Mouse (Mus musculus) Patski (cell line): Measurements from ENCODE around the gene Klb. TPM values are rescaled to one million over a fixed set of nuclear protein-coding genes. Genes with fewer than 3 reads are reported as not detected.

Source experiments
- ATAC-seq: fragments of 100-300 bp; one replicate; pipeline ENCODE4 v1.8.0; 2021
- CTCF ChIA-PET: fragments of 350-600 bp; sonication (Branson Sonifier 250); formaldehyde crosslinking; loops from one replicate; lab custom pipeline; 2022; ENCODE audit warnings: inconsistent platforms; lab: Charles Lee
- POLR2A ChIA-PET: fragments of 350-600 bp; sonication (Branson Sonifier 250); formaldehyde crosslinking; loops from one replicate; lab custom pipeline; 2022; ENCODE audit warnings: antibody characterized with exemption, inconsistent platforms; lab: Charles Lee
- DNase-seq: peaks from one replicate; pipeline ENCODE4 v3.0.0-alpha.2; 2011; ENCODE audit warnings: low read depth, low spot score
- H3K27me3 ChIP-seq: fragments of 371-371 bp; one replicate; pipeline ENCODE4 v1.5.1; 2021
- CTCF ChIP-seq: fragments of 100-300 bp; IDR thresholded peaks from one replicate; pipeline ENCODE4 v1.5.1; 2021
- in situ Hi-C: fragments of 300-500 bp; cut with MboI; formaldehyde crosslinking; loops from 3 replicates; pipeline ENCODE4 v1.11.1; 2018; ENCODE audit warnings: low pct_unique_long_range_greater_than_20kb, mixed read lengths
- polyA plus RNA-seq: library from polyadenylated mRNA; unstranded; gene quantifications from one replicate; pipeline ENCODE4 v1.2.3, GENCODE M21; 2021

Klb gene
- polyA plus RNA-seq, 1 experiment from 2014 or later = 0.05 TPM

GRCm38 (mm10) chr5:65367837-65368236 lies 19.7 kb downstream of the Klb start:
- in situ Hi-C loops = no loop called here
- no peak for TF ChIP-seq CTCF
- peaks cover 16% of the 10 kb centered on the region for H3K27me3 ChIP-seq

GRCm38 (mm10) chr5:65371551-65371950 lies 23.4 kb downstream of the Klb start:
- POLR2A ChIA-PET = no interaction called here
- DNase-seq = no peak
- no peak for TF ChIP-seq CTCF
- CTCF ChIA-PET = no interaction called here
- ATAC-seq = no peak
- in situ Hi-C loops = no loop called here
- peaks cover 2% of the 10 kb centered on the region for H3K27me3 ChIP-seq

More at GRCm38 (mm10) chr5:65367837-65368236, 19.7 kb downstream of the Klb start:
- ATAC-seq = no peak
- POLR2A ChIA-PET = no interaction called here
- DNase-seq = no peak
- CTCF ChIA-PET = no interaction called here

- ChIA-PET POLR2A (no interaction called here), CTCF (no interaction called here)
- H3K27me3 ChIP-seq = no peaks in the 10 kb centered on the region
- in situ Hi-C loops = no loop called here
- no peak for TF ChIP-seq CTCF
- ATAC-seq = no peak
- DNase-seq = no peak
These were observed 26.6 kb downstream of the Klb start for GRCm38 (mm10) chr5:65374746-65375145.

GRCm38 (mm10) chr5:65385704-65386103 lies 37.6 kb downstream of the Klb start:
- in situ Hi-C loops = no loop called here
- DNase-seq (no peak), ATAC-seq (no peak)
- ChIA-PET POLR2A (no interaction called here), CTCF (no interaction called here)
- no peaks in the 10 kb centered on the region for H3K27me3 ChIP-seq
- TF ChIP-seq CTCF = no peak

- DNase-seq (no peak), ATAC-seq (no peak)
- in situ Hi-C loops = no loop called here
- no peaks in the 10 kb centered on the region for H3K27me3 ChIP-seq
- TF ChIP-seq CTCF = no peak
- POLR2A ChIA-PET = interaction anchor here (0.6 to 1.0 kb wide), 3 partner anchors 51 to 66 kb away, joined by 3 to 6 read pairs (median 3); partner anchors contain the start of gene Rfc1
- CTCF ChIA-PET = interaction anchor here (0.7 to 1.3 kb wide), 2 partner anchors 10 to 60 kb away, joined by 3 to 6 read pairs; no protein-coding TSS in a partner anchor
These were observed 39.1 kb downstream of the Klb start for GRCm38 (mm10) chr5:65387008-65387867.

- DNase-seq (peak; percentile 92), ATAC-seq (peak; percentile 52)
- no peak for TF ChIP-seq CTCF
- ChIA-PET POLR2A (interaction anchor here (0.6 to 1.9 kb wide), 3 partner anchors 12 to 353 kb away, joined by 3 to 8 read pairs (median 3); partner anchors contain the start of gene Rfc1), CTCF (interaction anchor here (2.6 kb wide), 1 partner anchor 10 kb away, joined by 6 read pairs; no protein-coding TSS in a partner anchor)
- in situ Hi-C loops = no loop called here
- H3K27me3 ChIP-seq = no peaks in the 10 kb centered on the region
These were observed 42.8 kb downstream of the Klb start, which contains the start of the genes Rpl9 and Lias for GRCm38 (mm10) chr5:65390648-65391644. TSS of gene Rpl9 (minus strand) at chr5:65391444. TSS of gene Lias (plus strand) at chr5:65391497.

- ChIA-PET POLR2A (interaction anchor here (0.6 to 1.9 kb wide), 3 partner anchors 11 to 353 kb away, joined by 3 to 8 read pairs (median 3); partner anchors contain the start of gene Rfc1), CTCF (interaction anchor here (2.6 kb wide), 1 partner anchor 9 kb away, joined by 6 read pairs; no protein-coding TSS in a partner anchor)
- no peak for DNase-seq
- TF ChIP-seq CTCF = no peak
- ATAC-seq = no peak
- H3K27me3 ChIP-seq = no peaks in the 10 kb centered on the region
- in situ Hi-C loops = no loop called here
These were observed 43.6 kb downstream of the Klb start for GRCm38 (mm10) chr5:65391753-65392152.

GRCm38 (mm10) chr5:65394425-65394824 lies 46.3 kb downstream of the Klb start:
- DNase-seq (no peak), ATAC-seq (no peak)
- POLR2A ChIA-PET = no interaction called here
- CTCF ChIA-PET = no interaction called here
- in situ Hi-C loops = no loop called here
- TF ChIP-seq CTCF = no peak
- H3K27me3 ChIP-seq = no peaks in the 10 kb centered on the region

- CTCF ChIA-PET = interaction anchor here (1.7 kb wide), 1 partner anchor 10 kb away, joined by 6 read pairs; the partner anchor contains the start of genes Lias and Rpl9
- peak; percentile 99 for TF ChIP-seq CTCF
- peak; percentile 86 for ATAC-seq
- in situ Hi-C loops = no loop called here
- peak; percentile 66 for DNase-seq
- POLR2A ChIA-PET = interaction anchor here (1.0 kb wide), 1 partner anchor 26 kb away, joined by 3 read pairs; no protein-coding TSS in a partner anchor
- no peaks in the 10 kb centered on the region for H3K27me3 ChIP-seq
These were observed 53.3 kb downstream of the Klb start for GRCm38 (mm10) chr5:65401251-65401994.
